Mouse (Mus musculus) MEL (cell line): Measurements from ENCODE around the gene Cdc42bpb. TPM values are rescaled to one million over a fixed set of nuclear protein-coding genes. Genes with fewer than 3 reads are reported as not detected.

Experiments
- DNase-seq: peaks from one replicate; pipeline ENCODE4 v3.0.0; 2011; ENCODE audit warnings: low read depth, low spot score
- H3K27ac ChIP-seq: 2 replicates; pipeline ENCODE4 v1.5.1; 2012; ENCODE audit warnings: low read depth, mild to moderate bottlenecking, control low read depth, low read length, moderate library complexity; ENCODE audit not compliant: control insufficient read depth
- H3K27me3 ChIP-seq, 2 experiments: fragments of 150-350 bp in 1 of 2; sonication (generic) in 1 of 2; 2 replicates each; pipeline ENCODE4 v1.6.1; 2012; ENCODE audit warnings: low read length in 2 of 2, mild to moderate bottlenecking in 2 of 2, improper control_type of control experiment in 1 of 2, moderate library complexity in 1 of 2; ENCODE audit not compliant: insufficient read depth in 2 of 2, control insufficient read depth in 1 of 2
- H3K36me3 ChIP-seq, 2 experiments: 2 replicates each; pipeline ENCODE4 v1.6.1; 2012 to 2014; ENCODE audit warnings: low read length in 2 of 2, improper control_type of control experiment in 1 of 2, inconsistent platforms in 1 of 2, mild to moderate bottlenecking in 1 of 2; ENCODE audit not compliant: insufficient read depth in 2 of 2, control insufficient read depth in 1 of 2
- H3K4me1 ChIP-seq, 2 experiments: fragments of 150-350 bp in 1 of 2; sonication (generic) in 1 of 2; 2 replicates each; pipeline ENCODE4 v1.6.1; 2012; ENCODE audit warnings: low read length in 2 of 2, improper control_type of control experiment in 1 of 2, mild to moderate bottlenecking in 1 of 2; ENCODE audit not compliant: insufficient read depth in 2 of 2, control insufficient read depth in 1 of 2
- H3K4me3 ChIP-seq, 2 experiments: fragments of 150-350 bp in 1 of 2; sonication (generic) in 1 of 2; 2 replicates each; pipeline ENCODE4 v1.5.1; 2012; ENCODE audit warnings: low read depth in 2 of 2, low read length in 2 of 2, mild to moderate bottlenecking in 2 of 2, moderate library complexity in 2 of 2, control low read depth in 1 of 2, improper control_type of control experiment in 1 of 2; ENCODE audit not compliant: control insufficient read depth in 1 of 2, insufficient read depth in 1 of 2
- H3K79me2 ChIP-seq: 2 replicates; pipeline ENCODE4 v1.6.1; 2012; ENCODE audit warnings: mild to moderate bottlenecking, low read length, moderate library complexity; ENCODE audit not compliant: control insufficient read depth, poor library complexity, insufficient read depth
- H3K9ac ChIP-seq: 2 replicates; pipeline ENCODE4 v1.6.1; 2012; ENCODE audit warnings: low read depth, mild to moderate bottlenecking, control low read depth, low read length, moderate library complexity; ENCODE audit not compliant: control insufficient read depth, poor library complexity, severe bottlenecking
- H3K9me3 ChIP-seq: fragments of 150-350 bp; sonication (generic); replicated peaks from 2 replicates; pipeline ENCODE4 v1.6.1; 2012; ENCODE audit warnings: mild to moderate bottlenecking, low read length, improper control_type of control experiment, moderate library complexity; ENCODE audit not compliant: insufficient read depth
- CHD2 ChIP-seq: IDR thresholded peaks from 2 replicates; pipeline ENCODE4 v1.6.1; 2011; ENCODE audit warnings: low read length, improper control_type of control experiment
- CTCF ChIP-seq, 3 experiments: IDR thresholded peaks in 2 of 3; conservative IDR thresholded peaks in 1 of 3; 2 replicates each; pipeline ENCODE4 v1.5.1; 2011 to 2012; ENCODE audit warnings: low read length in 3 of 3, low read depth in 2 of 3, mild to moderate bottlenecking in 2 of 3, improper control_type of control experiment in 1 of 3, inconsistent platforms in 1 of 3, mixed read lengths in 1 of 3, moderate library complexity in 1 of 3; ENCODE audit not compliant: control insufficient read depth in 1 of 3, insufficient read depth in 1 of 3, poor library complexity in 1 of 3, severe bottlenecking in 1 of 3
- ETS1 ChIP-seq: IDR thresholded peaks from 2 replicates; pipeline ENCODE4 v1.6.1; 2012; ENCODE audit warnings: low read depth, mild to moderate bottlenecking, inconsistent platforms, low read length, improper control_type of control experiment, moderate library complexity
- KAT2A ChIP-seq: conservative IDR thresholded peaks from 2 replicates; pipeline ENCODE4 v1.6.1; 2012; ENCODE audit warnings: low read depth, low read length, improper control_type of control experiment, inconsistent platforms
- MEF2A ChIP-seq: IDR thresholded peaks from 2 replicates; pipeline ENCODE4 v1.6.1; 2014; ENCODE audit warnings: low read depth, mild to moderate bottlenecking, inconsistent platforms, low read length, improper control_type of control experiment; ENCODE audit not compliant: poor library complexity, insufficient replicate concordance, severe bottlenecking; ENCODE audit errors: extremely low read depth
- NRF1 ChIP-seq: IDR thresholded peaks from 2 replicates; pipeline ENCODE4 v1.6.1; 2014; ENCODE audit warnings: low read depth, mild to moderate bottlenecking, inconsistent platforms, low read length, improper control_type of control experiment, moderate library complexity; ENCODE audit not compliant: poor library complexity, insufficient read depth, severe bottlenecking
- RAD21 ChIP-seq: IDR thresholded peaks from 2 replicates; pipeline ENCODE4 v1.6.1; 2011; ENCODE audit warnings: mild to moderate bottlenecking, low read depth, low read length, improper control_type of control experiment
- SMC3 ChIP-seq: IDR thresholded peaks from 2 replicates; pipeline ENCODE4 v1.6.1; 2011; ENCODE audit warnings: low read depth, low read length, improper control_type of control experiment
- TAL1 ChIP-seq: IDR thresholded peaks from 2 replicates; pipeline ENCODE4 v1.6.1; 2012; ENCODE audit warnings: mild to moderate bottlenecking, inconsistent platforms, low read length, moderate library complexity, mixed read lengths
- TCF12 ChIP-seq: IDR thresholded peaks from 2 replicates; pipeline ENCODE4 v1.6.1; 2014; ENCODE audit warnings: low read depth, mild to moderate bottlenecking, inconsistent platforms, low read length, improper control_type of control experiment, moderate library complexity
- polyA plus RNA-seq, 2 experiments: library from polyadenylated mRNA; stranded (reverse) in 1 of 2; unstranded in 1 of 2; fragments of >175 nt in 1 of 2; fragments of >200 nt in 1 of 2; gene quantifications; 2 replicates each; pipeline versions ENCODE4 v1.2.1 to v1.2.4; 2012; ENCODE audit warnings: low replicate concordance in 2 of 2, low read depth in 1 of 2; ENCODE audit not compliant: insufficient read length in 2 of 2, insufficient read depth in 1 of 2, missing spikeins in 1 of 2
- total RNA-seq: library from RNA; depleted of rRNA; stranded (reverse); fragments of 300-350 nt; gene quantifications from 2 replicates; pipeline ENCODE4 v1.2.3, GENCODE M21; 2012

Gene Cdc42bpb
- total and polyA plus RNA-seq, 3 experiments = not detected

GRCm38 (mm10) chr12:111367065-111367464 is 10.5 kb downstream of the Cdc42bpb start:
- TF ChIP-seq ETS1 (no peak), KAT2A (no peak)
- DNase-seq = no peak
- no peak overlapping the region for H3K9ac ChIP-seq
- H3K9me3 ChIP-seq = no peaks in the 10 kb centered on the region
- H3K27ac ChIP-seq = no peak overlapping the region
- no peak overlapping the region for H3K4me3 ChIP-seq
- H3K36me3 ChIP-seq = no peaks in the 10 kb centered on the region
- peaks cover 6 to 7% of the 10 kb centered on the region in 2 experiments for H3K27me3 ChIP-seq
- no peaks in the 10 kb centered on the region for H3K79me2 ChIP-seq
- no peaks in the 10 kb centered on the region for H3K4me1 ChIP-seq

DNA sequence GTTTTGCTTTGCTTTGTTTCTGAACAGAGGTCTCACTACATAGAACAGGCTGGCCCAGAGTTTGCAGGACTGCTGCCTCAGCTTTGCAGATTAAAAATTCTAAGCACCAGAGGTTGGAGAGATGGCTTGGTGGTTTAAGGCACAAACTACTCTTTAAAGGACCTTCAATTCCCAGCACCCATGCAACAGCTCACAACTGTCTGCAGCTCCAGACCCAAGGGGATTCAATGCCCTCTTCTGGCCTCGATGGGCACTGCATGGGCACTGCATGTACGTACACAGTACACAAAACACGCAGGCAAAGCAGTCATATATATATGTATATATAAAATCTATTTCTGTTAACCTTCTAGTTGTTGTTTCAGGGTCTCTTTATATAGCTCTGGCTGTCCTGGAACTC is 13.3 kb downstream of the Cdc42bpb start:
- Histone ChIP-seq H3K4me1 (no peaks in the 10 kb centered on the region), H3K27me3 (peaks cover 7 to 10% of the 10 kb centered on the region in 2 experiments), H3K4me3 (no peak overlapping the region), H3K9me3 (no peaks in the 10 kb centered on the region)
- peak; percentile 31 to 57 (median 42) for TF ChIP-seq CTCF (IDR thresholded peaks at IDR 0.05 in 2 of 3, conservative IDR thresholded peaks at IDR 0.05 in 1 of 3; ENCODE audit: control insufficient read depth in 1 of 3, insufficient read depth in 1 of 3, low read depth in 2 of 3, low read length in 3 of 3, poor library complexity in 1 of 3, severe bottlenecking in 1 of 3)
- peak; percentile 43 for TF ChIP-seq SMC3
- TF ChIP-seq RAD21 = peak; percentile 29
- TF ChIP-seq CHD2 = no peak
- TF ChIP-seq, all 39 proteins: peak for 3
- H3K36me3 ChIP-seq = no peaks in the 10 kb centered on the region
- H3K27ac ChIP-seq = no peak overlapping the region
- H3K79me2 ChIP-seq = no peaks in the 10 kb centered on the region
- H3K9ac ChIP-seq = no peak overlapping the region
- peak; percentile 39 for DNase-seq

- Histone ChIP-seq H3K9ac (no peak overlapping the region), H3K9me3 (no peaks in the 10 kb centered on the region), H3K4me1 (no peaks in the 10 kb centered on the region), H3K79me2 (no peaks in the 10 kb centered on the region), H3K27me3 (peaks cover 7 to 10% of the 10 kb centered on the region in 2 experiments), H3K27ac (no peak overlapping the region), H3K36me3 (no peaks in the 10 kb centered on the region), H3K4me3 (no peak overlapping the region)
- DNase-seq = no peak
- TF ChIP-seq TAL1 (no peak), SMC3 (no peak), MEF2A (no peak), NRF1 (no peak), TCF12 (no peak)
Observed at GRCm38 (mm10) chr12:111361319-111362098, 16.0 kb downstream of the Cdc42bpb start.
